Mouse (Mus musculus) CH12.LX (cell line): ENCODE data around the gene Emc8. TPM values are rescaled to one million over a fixed set of nuclear protein-coding genes. Genes with fewer than 3 reads are reported as not detected.
A peak's percentile ranks its signal among the peaks of the same experiment; 100 is the strongest.

ENCODE experiments used
- DNase-seq: peaks from one replicate; pipeline ENCODE4 v3.0.0-alpha.2; 2013; ENCODE audit errors: extremely low read depth
- H3K27ac ChIP-seq: 2 replicates; pipeline ENCODE4 v1.5.1; 2012; ENCODE audit warnings: low read depth, mild to moderate bottlenecking, control low read depth, moderate library complexity; ENCODE audit not compliant: insufficient read depth
- H3K27me3 ChIP-seq: replicated peaks from 2 replicates; pipeline ENCODE3; 2012; ENCODE audit warnings: inconsistent platforms
- H3K36me3 ChIP-seq, 2 experiments: replicated peaks in 1 of 2; 2 replicates each; pipeline versions ENCODE3 to v1.6.1; 2012; ENCODE audit warnings: inconsistent platforms in 1 of 2, low read length in 1 of 2, mild to moderate bottlenecking in 1 of 2, mixed read lengths in 1 of 2, moderate library complexity in 1 of 2; ENCODE audit not compliant: control insufficient read depth in 1 of 2, insufficient read depth in 1 of 2
- H3K4me1 ChIP-seq, 2 experiments: 2 replicates each; pipeline ENCODE4 v1.6.1; 2012; ENCODE audit warnings: inconsistent platforms in 1 of 2, moderate library complexity in 1 of 2; ENCODE audit not compliant: insufficient read depth in 2 of 2, control insufficient read depth in 1 of 2
- H3K4me2 ChIP-seq: 2 replicates; pipeline ENCODE4 v1.6.1; 2012; ENCODE audit warnings: low read depth, mild to moderate bottlenecking, control low read depth; ENCODE audit not compliant: poor library complexity, insufficient read depth, severe bottlenecking
- H3K4me3 ChIP-seq, 3 experiments: fragments of 150-350 bp in 1 of 3; sonication (generic) in 1 of 3; replicated peaks in 1 of 3; 2 replicates each; pipeline versions ENCODE3 to v1.5.1; 2011 to 2012; ENCODE audit warnings: low read depth in 2 of 3, low read length in 2 of 3, mild to moderate bottlenecking in 2 of 3, moderate library complexity in 2 of 3, control low read depth in 1 of 3, improper control_type of control experiment in 1 of 3, inconsistent platforms in 1 of 3, mixed read lengths in 1 of 3; ENCODE audit not compliant: poor library complexity in 1 of 3
- H3K79me2 ChIP-seq: replicated peaks from 2 replicates; pipeline ENCODE4 v1.6.1; 2012; ENCODE audit warnings: mild to moderate bottlenecking, moderate library complexity; ENCODE audit not compliant: control insufficient read depth, poor library complexity, insufficient read depth, severe bottlenecking; ENCODE audit errors: extremely low read depth
- H3K9ac ChIP-seq: 2 replicates; pipeline ENCODE4 v1.6.1; 2012; ENCODE audit warnings: low read depth, mild to moderate bottlenecking, control low read depth, moderate library complexity; ENCODE audit not compliant: insufficient read depth
- H3K9me3 ChIP-seq: replicated peaks from 2 replicates; pipeline ENCODE3; 2012; ENCODE audit warnings: low read length, inconsistent platforms, mixed read lengths
- CHD1 ChIP-seq: IDR thresholded peaks from 2 replicates; pipeline ENCODE4 v1.6.1; 2012; ENCODE audit warnings: low read depth, low read length, improper control_type of control experiment, inconsistent platforms
- CHD2 ChIP-seq: IDR thresholded peaks from 2 replicates; pipeline ENCODE4 v1.6.1; 2011; ENCODE audit warnings: low read length, improper control_type of control experiment
- CTCF ChIP-seq, 2 experiments: IDR thresholded peaks in 1 of 2; conservative IDR thresholded peaks in 1 of 2; 2 replicates each; pipeline ENCODE4 v1.5.1; 2011 to 2012; ENCODE audit warnings: low read depth in 2 of 2, low read length in 2 of 2, improper control_type of control experiment in 1 of 2, inconsistent platforms in 1 of 2, mild to moderate bottlenecking in 1 of 2, moderate library complexity in 1 of 2
- ELF1 ChIP-seq: IDR thresholded peaks from 2 replicates; pipeline ENCODE4 v1.6.1; 2014; ENCODE audit warnings: low read depth, mild to moderate bottlenecking, inconsistent platforms, low read length, improper control_type of control experiment
- ETS1 ChIP-seq: conservative IDR thresholded peaks from 2 replicates; pipeline ENCODE4 v1.6.1; 2012; ENCODE audit warnings: low read depth, mild to moderate bottlenecking, inconsistent platforms, low read length, improper control_type of control experiment, moderate library complexity
- HCFC1 ChIP-seq: IDR thresholded peaks from 2 replicates; pipeline ENCODE4 v1.6.1; 2012; ENCODE audit warnings: low read depth, mild to moderate bottlenecking, inconsistent platforms, low read length, improper control_type of control experiment
- MAFK ChIP-seq: IDR thresholded peaks from 2 replicates; pipeline ENCODE4 v1.6.1; 2011; ENCODE audit warnings: low read length, improper control_type of control experiment; ENCODE audit not compliant: insufficient replicate concordance
- MAZ ChIP-seq: IDR thresholded peaks from 2 replicates; pipeline ENCODE4 v1.6.1; 2012; ENCODE audit warnings: low read depth, mild to moderate bottlenecking, inconsistent platforms, low read length, improper control_type of control experiment, moderate library complexity
- MEF2A ChIP-seq: IDR thresholded peaks from 2 replicates; pipeline ENCODE4 v1.6.1; 2014; ENCODE audit warnings: low read depth, mild to moderate bottlenecking, inconsistent platforms, low read length, improper control_type of control experiment, borderline replicate concordance
- MXI1 ChIP-seq: IDR thresholded peaks from 2 replicates; pipeline ENCODE4 v1.6.1; 2011; ENCODE audit warnings: mild to moderate bottlenecking, low read depth, low read length, improper control_type of control experiment
- PAX5 ChIP-seq: IDR thresholded peaks from 2 replicates; pipeline ENCODE4 v1.6.1; 2012; ENCODE audit warnings: low read length, inconsistent platforms, mixed read lengths
- RAD21 ChIP-seq: IDR thresholded peaks from 2 replicates; pipeline ENCODE4 v1.6.1; 2011; ENCODE audit warnings: low read depth, mild to moderate bottlenecking, low read length, improper control_type of control experiment, moderate library complexity
- RCOR1 ChIP-seq: conservative IDR thresholded peaks from 2 replicates; pipeline ENCODE4 v1.6.1; 2012; ENCODE audit warnings: low read depth, mild to moderate bottlenecking, inconsistent platforms, low read length, improper control_type of control experiment
- SIN3A ChIP-seq: IDR thresholded peaks from 2 replicates; pipeline ENCODE4 v1.6.1; 2012; ENCODE audit warnings: low read length, improper control_type of control experiment, inconsistent platforms
- SMC3 ChIP-seq: IDR thresholded peaks from 2 replicates; pipeline ENCODE4 v1.6.1; 2011; ENCODE audit warnings: low read depth, low read length, improper control_type of control experiment
- TBP ChIP-seq: conservative IDR thresholded peaks from 2 replicates; pipeline ENCODE4 v1.6.1; 2011; ENCODE audit warnings: low read depth, low read length, improper control_type of control experiment
- TCF12 ChIP-seq: IDR thresholded peaks from 2 replicates; pipeline ENCODE4 v1.6.1; 2014; ENCODE audit warnings: low read depth, mild to moderate bottlenecking, inconsistent platforms, low read length, improper control_type of control experiment
- ZC3H11A ChIP-seq: IDR thresholded peaks from 2 replicates; pipeline ENCODE4 v1.6.1; 2012; ENCODE audit warnings: low read depth, mild to moderate bottlenecking, inconsistent platforms, low read length, improper control_type of control experiment
- dilution Hi-C: fragments of 300-500 bp; cut with MboI; formaldehyde crosslinking; loops from 2 replicates; pipeline ENCODE4 v1.14.3; 2020; ENCODE audit warnings: low sequenced_read_pairs; ENCODE audit not compliant: extremely low pct_unique_long_range_greater_than_20kb, extremely low pct_ligation_motif_present
- in situ Hi-C: fragments of 300-500 bp; cut with MboI; formaldehyde crosslinking; loops from 3 replicates; pipeline ENCODE4 v1.14.3; 2019; ENCODE audit warnings: low sequenced_read_pairs, low pct_ligation_motif_present, low pct_unique_long_range_greater_than_20kb, mixed read lengths
- polyA plus RNA-seq: library from polyadenylated mRNA; unstranded; fragments of >175 nt; gene quantifications from 2 replicates; pipeline ENCODE4 v1.2.1, GENCODE M21; 2012; ENCODE audit warnings: low read depth; ENCODE audit not compliant: insufficient read length
- total RNA-seq, 2 experiments: library from RNA; depleted of rRNA; stranded (reverse); fragments of 300-350 nt in 1 of 2; fragments of >200 nt in 1 of 2; gene quantifications; 2 replicates each; pipeline ENCODE4 v1.2.3; 2012 to 2014

Emc8 gene
- total and polyA plus RNA-seq, 3 experiments, result 33.4 to 184 (median 113) TPM

GRCm38 (mm10) chr8:120679629-120680387 is 11.4 kb upstream of the Emc8 start:
- no peaks in the 10 kb centered on the region for H3K27me3 ChIP-seq
- no peaks in the 10 kb centered on the region for H3K79me2 ChIP-seq
- dilution Hi-C loops (no loop called here), in situ Hi-C loops (loop anchor here (5.0 kb wide), 2 partner anchors 112 to 412 kb away; no protein-coding TSS in a partner anchor)
- no peak overlapping the region for H3K9ac ChIP-seq
- H3K9me3 ChIP-seq, result no peaks in the 10 kb centered on the region
- peaks cover 0 to 11% of the 10 kb centered on the region in 2 experiments for H3K36me3 ChIP-seq
- H3K27ac ChIP-seq, result no peak overlapping the region
- no peak overlapping the region for H3K4me3 ChIP-seq
- peaks cover 20 to 41% of the 10 kb centered on the region in 2 experiments for H3K4me1 ChIP-seq
- DNase-seq, result no peak
- H3K4me2 ChIP-seq, result no peak overlapping the region
- no peak for TF ChIP-seq HCFC1
- no peak for TF ChIP-seq MEF2A
- TF ChIP-seq SIN3A, result no peak
- no peak for TF ChIP-seq MXI1
- TF ChIP-seq RCOR1, result no peak

DNA sequence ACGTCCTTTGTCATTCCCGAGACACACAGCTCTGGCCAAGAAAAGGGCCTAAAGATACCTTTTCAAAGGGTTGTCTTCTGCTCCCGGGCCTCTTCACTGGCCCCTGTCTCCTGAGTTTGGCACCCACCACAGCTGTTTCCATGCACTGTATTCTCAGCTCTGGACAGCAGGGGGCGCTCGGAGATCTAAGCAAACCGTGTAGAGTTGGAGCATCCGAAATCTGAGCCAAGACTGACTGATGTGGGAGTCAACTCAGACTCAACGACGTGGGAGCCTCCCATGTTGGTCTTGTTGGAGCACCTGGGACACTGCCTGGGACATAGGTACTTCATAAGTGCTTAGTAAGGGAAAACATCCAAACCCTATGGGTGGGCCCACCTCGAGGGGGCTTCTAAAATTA is 10.1 kb upstream of the Emc8 start:
- no peak overlapping the region for H3K27ac ChIP-seq
- H3K4me1 ChIP-seq, result peaks cover 14 to 28% of the 10 kb centered on the region in 2 experiments
- peaks cover 9 to 20% of the 10 kb centered on the region in 2 experiments for H3K36me3 ChIP-seq
- H3K4me2 ChIP-seq, result no peak overlapping the region
- TF ChIP-seq PAX5 (no peak), MAFK (no peak), CHD2 (no peak), ELF1 (no peak), CTCF (conservative IDR thresholded peaks at IDR 0.05 in 1 of 2, IDR thresholded peaks at IDR 0.05 in 1 of 2; ENCODE audit: low read depth in 2 of 2, low read length in 2 of 2) (peak; percentile 80 to 95), CHD1 (no peak), TBP (no peak), RCOR1 (no peak), ZC3H11A (peak; percentile 76), MAZ (no peak), TCF12 (no peak), SMC3 (peak; percentile 96), ETS1 (no peak), RAD21 (peak; percentile 92)
- in situ Hi-C loops (loop anchor here (5.0 kb wide), 1 partner anchor 414 kb away; no protein-coding TSS in a partner anchor), dilution Hi-C loops (no loop called here)
- H3K9ac ChIP-seq, result no peak overlapping the region
- peak; percentile 83 for DNase-seq
- no peak overlapping the region for H3K4me3 ChIP-seq
- H3K9me3 ChIP-seq, result no peaks in the 10 kb centered on the region
- H3K79me2 ChIP-seq, result no peaks in the 10 kb centered on the region
- no peaks in the 10 kb centered on the region for H3K27me3 ChIP-seq
